Mouse (Mus musculus) ES-Bruce4 (cell line): ENCODE measurements around the gene Itih2.

ENCODE experiments used
- CTCF ChIP-seq: IDR thresholded peaks from one replicate; pipeline ENCODE4 v1.8.1; 2011; ENCODE audit warnings: low read depth, low read length
- EP300 ChIP-seq: IDR thresholded peaks from 2 replicates; pipeline ENCODE4 v1.6.1; 2011; ENCODE audit warnings: low read depth, low read length; ENCODE audit not compliant: insufficient read depth
- POLR2A ChIP-seq: IDR thresholded peaks from one replicate; pipeline ENCODE4 v1.8.1; 2011; ENCODE audit warnings: low read length; ENCODE audit not compliant: insufficient read depth

GRCm38 (mm10) chr2:10145514-10145913 lies 14.3 kb upstream of the Itih2 start:
- TF ChIP-seq CTCF (no peak), POLR2A (no peak), EP300 (no peak)
